Comparison of ENCODE assay signal across 18 mouse cellular contexts in genomic region chr14:121898509-121898908, GRCm38 (mm10). TPM values are rescaled to one million over a fixed set of nuclear protein-coding genes. Genes with fewer than 3 reads are reported as not detected.
DNase-seq lines count a peak whose midpoint lies in the region; ATAC-seq and TF ChIP-seq lines count a peak whose summit lies in the region.
"Had no signal": no experiment of that assay in that cellular context is flagged by ENCODE, and none has a peak within 500 bp of the region (broad histone marks: within the 10 kb centered on the region; RNA-seq: fewer than 3 reads in every experiment).

No protein-coding gene starts in this region.

- TF ChIP-seq POLR2A in spleen, adult 2 months (IDR thresholded peaks at IDR 0.05; ENCODE audit: low read depth, low read length): no peak

- WGBS in spleen, adult 2 months: 29% methylated on average over 11 of the region's 11 CpGs
- WGBS in liver, embryonic 11.5 days: 79% methylated on average over 11 of the region's 11 CpGs

- H3K27me3 ChIP-seq in spleen, adult 2 months (ENCODE audit: control insufficient read depth, insufficient read depth, low read length): no peaks in the 10 kb centered on the region
- no peaks in the 10 kb centered on the region for H3K27me3 ChIP-seq in liver, embryonic 11.5 days (replicated peaks; ENCODE audit: control insufficient read depth, insufficient read depth, low read length)
- H3K27me3 ChIP-seq: forebrain, embryonic 13.5 days; megakaryocyte, embryonic 14.5 days had no signal

- H3K36me3 ChIP-seq in spleen, adult 2 months (ENCODE audit: control insufficient read depth, insufficient read depth, low read length): no peaks in the 10 kb centered on the region
- H3K36me3 ChIP-seq in liver, embryonic 11.5 days (ENCODE audit: control insufficient read depth, insufficient read depth, low read length): no peaks in the 10 kb centered on the region

- peak; percentile 83 for ATAC-seq in activated CD4-positive, CD25-positive, alpha-beta regulatory T cell, adult 4 months
- peak; percentile 44 for ATAC-seq in monocyte, adult 5-6 weeks (replicated peaks; ENCODE audit: insufficient number of reproducible peaks, low FRiP score, low TSS enrichment, poor library complexity, severe bottlenecking)
- no peak for ATAC-seq in liver, embryonic 11.5 days (replicated peaks; ENCODE audit: low FRiP score)
- ATAC-seq: forebrain, embryonic 13.5 days; hindbrain, postnatal 0 days had no signal

- H3K9ac ChIP-seq in liver, embryonic 11.5 days (ENCODE audit: low read depth, low read length): no peak overlapping the region
- H3K9ac ChIP-seq: forebrain, embryonic 13.5 days; lung, embryonic 14.5 days had no signal

- no peak overlapping the region for H3K4me2 ChIP-seq in liver, embryonic 11.5 days
- H3K4me2 ChIP-seq: forebrain, embryonic 13.5 days; lung, embryonic 14.5 days had no signal

- H3K27ac ChIP-seq in spleen, adult 2 months (ENCODE audit: insufficient read depth, low read length): peak overlapping the region; percentile 27; the same call in 1 of the 2 replicates
- H3K27ac ChIP-seq in liver, embryonic 11.5 days (ENCODE audit: low read depth, low read length): no peak overlapping the region
- H3K27ac ChIP-seq: forebrain, embryonic 13.5 days; hindbrain, postnatal 0 days; kidney, postnatal 0 days had no signal

- H3K4me1 ChIP-seq in spleen, adult 2 months (ENCODE audit: control insufficient read depth, insufficient read depth, insufficient read length): peaks cover 26% of the 10 kb centered on the region; the same call in 1 of the 2 replicates
- H3K4me1 ChIP-seq in liver, embryonic 11.5 days (replicated peaks; ENCODE audit: control insufficient read depth, insufficient read depth, low read length): no peaks in the 10 kb centered on the region

- no peaks in the 10 kb centered on the region for H3K9me3 ChIP-seq in liver, embryonic 11.5 days (ENCODE audit: control insufficient read depth, low read length)
- H3K9me3 ChIP-seq: forebrain, embryonic 13.5 days; megakaryocyte, embryonic 14.5 days had no signal

- TF ChIP-seq CTCF in spleen, adult 2 months (IDR thresholded peaks at IDR 0.05; ENCODE audit: extremely low read depth, insufficient read depth, insufficient read length, insufficient replicate concordance): no peak

- no peak for DNase-seq in spleen, adult 2 months (ENCODE audit: low read depth in 1 of 2, low spot score in 2 of 2)
- no peak for DNase-seq in spleen, adult 18-20 months
- peak; percentile 37 to 44 for DNase-seq in thymus, postnatal 36 days
- DNase-seq in lung, postnatal 10 days: no peak
- no peak for DNase-seq in gastrocnemius, adult 18-20 months (ENCODE audit: low spot score)
- no peak for DNase-seq in liver, embryonic 11.5 days (ENCODE audit: low spot score)
- DNase-seq: adrenal gland, adult 2 months; cerebellum, adult 11-12 months; liver; lung, embryonic 14.5 days had no signal

- no peak overlapping the region for H3K4me3 ChIP-seq in spleen, adult 2 months (ENCODE audit: extremely low read depth, insufficient read depth, insufficient read length)
- no peak overlapping the region for H3K4me3 ChIP-seq in liver, embryonic 11.5 days (ENCODE audit: low read depth, low read length)
- H3K4me3 ChIP-seq: forebrain, embryonic 13.5 days; megakaryocyte, embryonic 14.5 days had no signal

RNA-seq across cellular contexts. Expression of gene Gpr18, which starts 17.1 kb away (rescaled TPM):
- polyA plus RNA-seq in spleen, adult 2 months (2012; rRNA removed): 91.9 and 111 TPM in 2 replicates
- polyA plus RNA-seq in activated CD4-positive, CD25-positive, alpha-beta regulatory T cell, adult 4 months (2017; shearing (Covaris generic)): 10 to 100 TPM; 83.8 to 86.0 TPM
- 31.4 to 45.9 TPM (median 34.6 TPM) in 3 replicates for total RNA-seq in monocyte, adult 5-6 weeks (2017)
- not detected for total RNA-seq in gastrocnemius, adult 18-20 months (2021)
- not detected in 2 replicates for polyA plus RNA-seq in liver, embryonic 11.5 days (2014; fragmentation: Nextera tagmentation; extraction: Ambion mirVana)
- total RNA-seq: hindbrain, postnatal 0 days; left cerebral cortex, postnatal 10 days had no signal
- polyA plus RNA-seq: brain, embryonic 14.5 days; hindbrain, postnatal 0 days had no signal

RNA-seq across cellular contexts. Expression of gene Ubac2, which starts 20.1 kb away (rescaled TPM):
- 45.3 and 61.2 TPM in 2 replicates for polyA plus RNA-seq in spleen, adult 2 months (2012; rRNA removed)
- polyA plus RNA-seq in activated CD4-positive, CD25-positive, alpha-beta regulatory T cell, adult 4 months (2017; shearing (Covaris generic)): 10 to 100 TPM; 62.5 to 75.1 TPM
- total RNA-seq in monocyte, adult 5-6 weeks (2017): 25.2 to 53.9 TPM (median 36.5 TPM) in 3 replicates
- total RNA-seq in gastrocnemius, adult 18-20 months (2021): 10 to 100 TPM; 25.5 to 32.9 TPM
- polyA plus RNA-seq in liver, embryonic 11.5 days (2014; fragmentation: Nextera tagmentation; extraction: Ambion mirVana): 43.8 and 44.6 TPM in 2 replicates

Comparison
In these comparisons a context has a peak if more than half of its experiments do, and no peak if none do; other contexts are left out.
1. DNase-seq: peak in thymus, postnatal 36 days (2 of 2); none in spleen, adult 2 months (0 of 2), spleen, adult 18-20 months (0 of 2), lung, postnatal 10 days (single experiment), gastrocnemius, adult 18-20 months (single experiment) and liver, embryonic 11.5 days (single experiment).
2. RNA of gene Gpr18, which starts 17.1 kb away (polyA plus RNA-seq): 91.9 to 111 TPM in spleen, adult 2 months and 83.8 to 86.0 TPM in activated CD4-positive, CD25-positive, alpha-beta regulatory T cell, adult 4 months; not detected in liver, embryonic 11.5 days; every median in the first group is over 10 times any median in the second.